Mouse (Mus musculus): ENCODE measurements around the gene Anapc13.
A peak's percentile ranks its signal among the peaks of the same experiment; 100 is the strongest.

Gene Anapc13

DNA sequence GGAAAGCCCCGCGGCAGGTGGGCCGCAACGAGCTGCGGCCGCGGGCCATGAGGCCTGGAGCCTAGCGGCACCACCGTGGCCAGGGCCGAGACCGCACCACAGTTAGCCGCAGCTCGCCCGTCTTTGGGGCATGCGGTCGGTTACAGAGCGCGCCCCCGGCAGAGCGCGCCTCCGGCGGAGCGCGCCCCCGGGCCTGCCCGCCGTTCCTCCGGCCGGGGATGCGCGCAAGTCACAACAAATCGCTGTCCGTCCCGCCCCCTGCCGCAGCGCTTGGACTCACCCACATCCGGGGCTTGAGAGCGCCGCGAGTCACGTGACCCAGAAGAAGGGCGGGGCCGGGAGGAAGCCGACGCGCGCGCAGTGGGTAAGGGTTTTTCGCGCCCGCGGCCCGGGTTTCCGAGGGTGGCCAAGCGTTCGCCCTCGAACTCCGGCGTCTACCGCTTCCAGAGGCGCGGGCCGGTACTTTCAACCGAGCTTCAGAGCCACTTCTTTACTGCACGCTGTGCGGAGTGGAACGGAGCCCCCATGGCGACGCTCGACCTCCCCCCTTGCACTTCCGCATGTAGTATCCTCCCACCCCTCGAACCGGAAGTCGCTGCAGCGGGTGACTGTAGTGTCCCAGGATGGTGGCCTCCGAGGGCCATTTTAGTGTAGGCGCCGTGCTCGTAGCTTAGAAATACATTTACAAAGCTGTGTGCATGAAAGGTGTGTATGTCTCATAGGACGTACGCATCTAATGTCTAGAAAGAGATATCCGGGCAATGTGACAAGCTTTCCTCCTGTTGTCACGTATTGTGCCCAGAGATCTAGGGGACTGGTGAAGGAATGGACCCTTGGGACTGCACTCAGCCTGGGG lies at the start of gene Anapc13, which contains the start of gene Cep63:
Anapc13 (plus strand) TSS at position 314 of the 856 bp plus-strand sequence.
Cep63 (minus strand) TSS at position 552 of the 856 bp plus-strand sequence.
- peak; percentile 98 for DNase-seq (ENCODE audit: low spot score)

GRCm38 (mm10) chr9:102577480-102577879 lies 48.6 kb upstream of the Anapc13 start:
- DNase-seq (ENCODE audit: low spot score): no peak

DNA sequence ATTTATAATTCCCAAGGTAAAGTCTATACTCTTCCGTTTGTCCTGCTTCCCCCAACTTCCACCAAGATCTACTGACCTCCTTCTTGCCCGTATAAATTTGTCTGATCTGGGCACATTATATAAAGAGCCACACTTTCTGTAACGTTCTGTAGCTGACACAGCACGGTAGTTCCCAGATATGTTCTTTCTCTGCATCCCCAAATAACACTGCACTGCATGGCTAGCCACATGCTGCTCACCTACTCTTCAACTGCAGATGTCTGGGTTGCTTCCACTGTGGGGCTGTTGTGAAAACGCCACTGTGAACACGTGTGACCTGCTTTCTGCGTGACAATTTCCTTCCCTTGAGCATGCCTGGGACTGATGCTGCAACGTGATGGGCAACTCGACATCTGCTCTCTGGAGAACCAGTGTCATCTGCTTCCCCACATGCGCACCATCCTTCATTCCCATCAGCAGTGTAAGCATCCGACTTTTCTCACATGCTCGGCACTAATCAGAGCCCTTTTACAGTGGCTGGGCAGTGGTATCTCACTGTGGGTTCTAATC lies 44.1 kb upstream of the Anapc13 start:
- no peak for DNase-seq (ENCODE audit: low spot score)

DNA sequence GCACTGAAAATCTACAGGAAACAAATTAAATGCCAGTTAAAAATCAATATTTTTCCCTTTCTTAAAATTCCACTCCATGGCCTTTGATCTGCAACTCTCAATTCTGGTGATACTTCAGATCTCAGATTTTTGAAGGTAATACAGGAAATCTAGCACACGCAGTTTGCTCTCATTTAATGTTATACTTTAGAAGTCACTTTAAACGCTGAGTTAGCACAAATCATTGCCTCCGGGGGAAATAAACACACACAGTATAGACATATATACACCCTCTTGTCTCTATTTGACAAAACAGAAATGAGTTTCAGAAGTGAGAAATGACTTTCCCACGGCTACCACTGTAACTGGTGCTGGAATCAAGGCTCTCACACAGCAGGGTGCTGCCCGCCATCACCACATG lies 38.7 kb upstream of the Anapc13 start:
- no peak for DNase-seq (ENCODE audit: low spot score)

DNA sequence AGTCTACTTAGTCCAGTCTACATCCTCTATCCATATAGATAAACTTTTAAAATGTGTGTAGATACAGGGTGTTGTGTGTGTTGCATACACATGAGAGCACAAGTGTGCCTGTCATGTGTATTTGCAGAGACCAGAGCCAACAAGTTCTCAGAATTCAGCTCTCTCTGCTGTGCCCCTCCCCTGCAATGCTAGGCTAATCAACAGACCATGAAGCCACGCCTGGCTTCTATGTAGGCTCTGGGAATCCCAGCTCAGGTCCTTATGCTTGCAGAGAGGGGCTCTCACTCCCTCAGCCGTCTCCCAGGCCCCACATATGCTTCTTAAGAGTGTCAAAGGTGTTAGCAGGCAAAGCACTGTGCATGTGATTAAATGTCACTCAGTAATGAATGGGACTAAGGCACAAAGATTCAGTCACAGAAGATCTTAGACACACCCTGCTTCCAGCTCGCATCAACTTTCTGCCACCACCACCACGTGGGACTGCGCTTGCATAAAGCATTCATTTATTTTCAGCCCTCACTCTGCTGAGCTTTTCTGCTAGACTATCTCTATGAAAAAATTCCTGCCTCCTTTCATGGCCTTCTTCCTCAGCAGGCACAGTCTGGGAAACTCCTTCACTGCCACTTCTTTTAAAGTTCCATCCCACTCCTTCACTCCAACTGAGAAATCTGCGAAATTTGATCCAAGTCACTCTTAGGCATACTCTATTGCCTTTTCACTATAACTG lies 31.3 kb upstream of the Anapc13 start:
- no peak for DNase-seq (ENCODE audit: low spot score)

DNA sequence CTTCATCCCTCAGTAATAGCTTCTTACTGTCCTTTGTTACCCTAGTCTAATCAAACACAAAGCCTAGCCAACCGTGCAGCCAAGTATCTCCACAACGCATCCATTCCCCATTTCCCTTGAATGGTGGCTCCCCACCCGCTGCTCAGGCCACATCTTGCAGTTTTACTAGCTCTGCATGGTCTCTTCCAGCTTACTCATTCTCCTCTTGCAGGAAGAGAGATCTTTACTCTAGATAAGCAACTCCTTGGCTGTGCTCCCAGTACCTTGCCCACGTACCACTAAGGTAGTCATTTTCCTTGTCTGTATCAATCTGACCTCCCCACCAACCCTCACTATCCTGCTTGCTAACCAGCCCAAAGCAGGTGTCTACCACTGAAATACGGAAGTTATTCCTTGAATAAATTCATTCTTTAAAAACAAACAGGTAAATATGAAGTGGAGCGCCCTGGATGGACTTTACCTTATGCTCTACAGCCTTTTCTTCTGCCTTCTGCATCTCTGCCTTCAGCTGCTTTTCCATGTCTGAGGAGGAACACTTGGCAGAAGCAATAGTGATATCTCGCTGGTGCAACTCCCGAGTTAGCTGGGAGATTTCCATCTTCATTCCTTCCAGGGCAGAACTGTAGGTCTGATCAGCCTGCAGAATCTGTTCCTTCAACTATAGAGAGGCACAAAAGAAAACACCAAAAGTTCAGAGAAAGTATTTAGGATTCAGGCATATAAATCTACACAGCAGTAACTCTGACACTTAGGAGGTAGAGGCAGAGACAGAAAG lies 30.2 kb upstream of the Anapc13 start:
- no peak for DNase-seq (ENCODE audit: low spot score)

DNA sequence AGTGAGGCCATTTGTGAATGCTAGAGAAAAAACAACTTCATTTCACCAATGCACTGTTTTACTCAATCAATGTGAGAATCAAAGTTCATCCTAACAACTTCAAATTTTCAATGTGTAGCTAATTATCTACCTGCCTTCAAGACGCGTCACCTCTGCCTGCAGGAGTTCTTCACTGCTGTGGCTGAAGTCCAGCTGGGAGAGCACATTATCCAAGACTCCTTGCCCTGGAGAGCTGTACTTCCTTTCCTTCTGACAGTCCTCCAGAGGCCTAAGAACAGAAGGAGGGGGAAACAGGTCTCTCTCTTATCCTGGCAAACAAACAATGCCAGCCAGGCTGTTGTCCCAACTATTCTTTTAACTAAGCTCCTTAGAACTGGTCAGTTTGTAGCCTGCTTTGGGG lies 24.9 kb upstream of the Anapc13 start:
- DNase-seq (ENCODE audit: low spot score): no peak

GRCm38 (mm10) chr9:102601666-102602065 lies 24.4 kb upstream of the Anapc13 start:
- DNase-seq (ENCODE audit: low spot score): no peak

DNA sequence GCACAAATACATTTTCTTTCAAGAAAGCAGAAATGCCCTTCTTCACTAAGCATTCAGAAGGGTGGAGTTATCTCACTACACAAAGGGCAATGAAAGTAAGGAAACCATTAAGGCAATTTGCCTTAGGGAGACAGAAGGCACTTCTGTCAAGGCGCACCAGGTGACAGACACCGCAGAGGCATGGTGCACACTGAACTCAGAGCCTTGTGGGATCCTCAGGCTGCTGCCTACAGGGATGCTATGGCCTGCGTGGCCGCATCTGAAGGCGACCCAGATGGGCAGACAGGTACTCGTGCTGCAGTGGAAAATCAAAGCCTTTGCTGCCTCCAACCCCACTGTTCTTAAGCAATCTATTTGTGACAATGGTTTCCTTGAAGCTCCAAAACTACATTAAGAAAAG lies 20.9 kb upstream of the Anapc13 start:
- no peak for DNase-seq (ENCODE audit: low spot score)

DNA sequence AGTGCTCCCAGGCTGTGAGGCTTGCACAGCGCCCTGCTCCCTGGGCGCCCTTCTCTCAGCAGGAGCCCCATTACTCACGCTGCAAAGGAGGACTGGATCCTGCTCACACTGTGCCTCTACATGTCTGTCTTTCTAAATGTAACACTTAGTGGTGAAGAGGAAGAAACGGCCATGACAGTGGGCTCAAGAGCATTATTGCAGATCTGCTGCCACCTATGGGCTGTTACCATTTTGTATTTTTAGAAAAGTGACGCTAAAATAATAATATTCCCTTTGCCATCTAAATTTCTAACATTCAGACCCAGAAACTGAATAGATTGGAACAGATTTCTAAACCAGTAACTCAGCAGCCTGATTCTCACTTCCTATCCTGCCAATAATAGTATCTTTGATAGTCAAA lies 18.6 kb upstream of the Anapc13 start:
- DNase-seq (ENCODE audit: low spot score): no peak

GRCm38 (mm10) chr9:102609221-102609620 lies 16.9 kb upstream of the Anapc13 start:
- no peak for DNase-seq (ENCODE audit: low spot score)

- no peak for DNase-seq (ENCODE audit: low spot score)
These were observed 11.0 kb upstream of the Anapc13 start for GRCm38 (mm10) chr9:102615071-102615470.

DNA sequence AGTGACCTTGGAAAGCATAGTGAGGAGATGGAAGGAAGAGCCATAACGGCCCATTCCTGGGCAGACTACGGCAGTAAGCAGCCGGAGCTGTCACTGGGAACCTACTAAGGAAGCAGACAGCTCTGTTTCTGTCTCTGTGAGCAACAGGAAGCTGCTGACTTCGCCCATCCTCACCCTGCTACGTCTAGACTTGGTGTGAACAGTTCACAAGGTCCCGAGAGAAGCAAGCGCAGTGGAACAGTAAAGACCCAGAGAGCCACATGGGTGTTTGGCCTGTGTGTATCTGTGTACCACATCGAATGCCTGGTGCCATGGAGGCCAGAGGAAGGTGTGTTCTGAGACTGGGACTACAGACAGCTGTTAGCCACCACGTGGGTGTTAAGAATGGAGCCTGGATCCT lies 9.8 kb upstream of the Anapc13 start:
- DNase-seq (ENCODE audit: low spot score): no peak

DNA sequence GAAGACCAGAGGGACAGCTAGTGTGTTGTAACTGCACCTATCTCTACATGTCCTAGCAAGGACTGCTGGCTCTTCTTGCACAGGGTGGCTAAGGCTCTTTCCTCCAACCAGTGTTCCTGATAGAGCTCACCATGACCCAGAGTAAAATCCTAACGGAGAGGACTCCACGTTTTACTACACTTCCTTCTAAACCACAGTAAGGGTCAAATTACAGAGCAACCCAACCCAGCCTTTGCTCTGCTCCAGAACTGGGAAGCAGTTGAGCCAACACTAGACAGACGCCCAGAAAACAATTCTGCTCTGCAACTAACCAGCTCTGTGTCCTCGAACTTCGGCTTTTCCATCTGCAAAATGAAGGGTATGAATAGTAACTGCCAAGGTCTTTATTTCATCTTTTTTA lies 4.7 kb upstream of the Anapc13 start:
- DNase-seq (ENCODE audit: low spot score): no peak

GRCm38 (mm10) chr9:102622192-102622857 lies 3.8 kb upstream of the Anapc13 start:
- DNase-seq (ENCODE audit: low spot score): peak; percentile 62

- no peak for DNase-seq (ENCODE audit: low spot score)
These were observed 3.2 kb upstream of the Anapc13 start for GRCm38 (mm10) chr9:102622876-102623275.

- DNase-seq (ENCODE audit: low spot score): no peak
These were observed 2.5 kb upstream of the Anapc13 start for GRCm38 (mm10) chr9:102623581-102623980.

GRCm38 (mm10) chr9:102625401-102625982 lies 604 bp upstream of the Anapc13 start:
- DNase-seq (ENCODE audit: low spot score): no peak

DNA sequence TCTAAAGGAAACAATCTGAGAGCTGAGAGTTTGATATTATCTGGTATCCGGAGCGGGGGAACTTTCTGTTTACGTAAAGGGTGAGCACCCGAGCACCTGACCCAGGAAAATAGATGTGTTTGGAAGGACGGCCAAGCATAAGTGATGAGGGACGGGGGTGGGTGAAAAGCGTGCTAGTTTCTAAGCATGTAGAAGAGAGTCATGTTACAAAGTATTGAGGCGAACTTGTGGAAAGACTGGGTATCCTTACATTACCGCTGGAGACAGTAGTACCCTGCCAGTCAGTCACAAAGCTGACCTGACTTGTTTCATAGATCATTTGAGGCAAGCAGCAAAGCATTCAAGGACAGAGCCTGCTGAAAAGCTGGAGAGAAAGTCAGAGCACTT lies 736 bp downstream of the Anapc13 start:
- no peak for DNase-seq (ENCODE audit: low spot score)

DNA sequence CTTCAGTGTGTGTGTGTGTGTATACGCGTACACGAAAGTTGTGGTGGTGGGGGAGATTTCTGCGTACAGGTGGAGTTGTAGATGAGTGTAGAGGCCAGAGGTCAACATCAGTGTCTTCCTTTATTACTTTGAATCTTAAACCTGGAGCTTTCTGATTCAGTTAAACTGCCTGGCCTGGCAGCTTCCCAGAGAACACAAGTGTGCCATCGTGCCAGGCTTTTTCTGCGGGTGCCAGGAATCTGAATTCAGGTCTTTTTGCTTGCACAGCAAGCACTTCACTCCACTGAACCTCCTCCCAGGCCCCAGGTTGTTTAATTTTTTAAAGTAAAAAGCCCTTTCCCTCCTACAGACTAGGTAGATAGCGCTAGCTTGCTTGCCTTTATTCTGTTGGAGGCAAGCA lies 1.3 kb downstream of the Anapc13 start:
- DNase-seq (ENCODE audit: low spot score): no peak

GRCm38 (mm10) chr9:102629052-102629451 lies 3.0 kb downstream of the Anapc13 start:
- DNase-seq (ENCODE audit: low spot score): no peak

All from layer of hippocampus, adult 11-12 months (tissue).